Mouse (Mus musculus) embryonic facial prominence, embryonic 15.5 days (tissue): ENCODE data around the gene Rps3a1. TPM values are rescaled to one million over a fixed set of nuclear protein-coding genes. Genes with fewer than 3 reads are reported as not detected.

Source experiments
- ATAC-seq: fragments of 200-750 bp; cut with Nextera tagmentation; 2 replicates; pipeline ENCODE4 v1.8.0; 2017; ENCODE audit warnings: low read depth, moderate TSS enrichment; ENCODE audit not compliant: insufficient number of reproducible peaks, low FRiP score, low TSS enrichment
- H3K27ac ChIP-seq: fragments of 300-500 bp; sonication (generic); replicated peaks from 2 replicates; pipeline ENCODE4 v1.5.1; 2015; ENCODE audit warnings: mild to moderate bottlenecking, inconsistent platforms
- H3K27me3 ChIP-seq: fragments of 300-500 bp; sonication (generic); 2 replicates; pipeline ENCODE4 v1.6.1; 2015; ENCODE audit warnings: inconsistent platforms
- H3K36me3 ChIP-seq: fragments of 300-500 bp; sonication (generic); 2 replicates; pipeline ENCODE4 v1.6.1; 2015; ENCODE audit warnings: mild to moderate bottlenecking, inconsistent platforms
- H3K4me1 ChIP-seq: fragments of 300-500 bp; sonication (generic); 2 replicates; pipeline ENCODE4 v1.6.1; 2015; ENCODE audit warnings: inconsistent platforms
- H3K4me2 ChIP-seq: fragments of 300-500 bp; sonication (generic); replicated peaks from 2 replicates; pipeline ENCODE4 v1.6.1; 2015; ENCODE audit warnings: mild to moderate bottlenecking, inconsistent platforms
- H3K4me3 ChIP-seq: fragments of 300-500 bp; sonication (generic); replicated peaks from 2 replicates; pipeline ENCODE4 v1.5.1; 2015; ENCODE audit warnings: mild to moderate bottlenecking, inconsistent platforms
- H3K9ac ChIP-seq: fragments of 300-500 bp; sonication (generic); 2 replicates; pipeline ENCODE4 v1.6.1; 2015; ENCODE audit warnings: inconsistent platforms
- H3K9me3 ChIP-seq: fragments of 300-500 bp; sonication (generic); replicated peaks from 2 replicates; pipeline ENCODE4 v1.6.1; 2016; ENCODE audit warnings: inconsistent platforms
- WGBS: fragments of 180-500 bp; shearing (Covaris S2); methylation state at CpG from one replicate; pipeline ENCODE4 v1.1.7; 2015; 5-methylcytosine and 5-hydroxymethylcytosine counted together
- polyA plus RNA-seq: library from polyadenylated mRNA; unstranded; fragments of >200 nt; fragmentation: Nextera tagmentation; extraction: Ambion mirVana; gene quantifications from 2 replicates; pipeline ENCODE4 v1.2.1, GENCODE M21; 2015

The Rps3a1 gene
- polyA plus RNA-seq, 1 experiment from 2014 or later, result 1,256 TPM

DNA sequence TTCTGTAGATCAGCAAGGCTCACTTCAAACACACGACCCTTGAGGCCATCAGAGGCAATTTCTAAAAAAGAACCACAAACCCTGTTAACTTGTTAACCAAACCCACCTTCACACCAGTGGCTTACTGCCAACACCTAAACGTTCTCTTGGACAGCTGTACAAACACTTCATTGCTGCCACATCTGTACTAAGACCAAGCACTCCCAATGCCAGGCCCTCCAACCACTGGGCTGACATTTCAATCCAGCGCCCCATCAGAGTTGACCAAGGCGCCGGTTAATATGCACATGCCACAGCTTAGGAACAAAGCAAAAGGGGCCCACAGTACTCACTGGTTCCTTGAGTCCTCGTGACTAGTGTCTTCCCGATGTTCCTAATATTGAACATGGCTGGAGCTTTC is 1.1 kb downstream of the Rps3a1 start:
- Histone ChIP-seq H3K4me3 (peak overlapping the region; percentile 95), H3K27ac (peak overlapping the region; percentile 91; the same call in 1 of the 2 replicates), H3K4me2 (peak overlapping the region; percentile 68), H3K9ac (peak overlapping the region; percentile 84), H3K9me3 (no peaks in the 10 kb centered on the region), H3K36me3 (peaks cover 44% of the 10 kb centered on the region), H3K4me1 (peaks cover 15% of the 10 kb centered on the region), H3K27me3 (no peaks in the 10 kb centered on the region)
- no peak for ATAC-seq
- WGBS, result 5% methylated on average over 7 of the region's 7 CpGs

DNA sequence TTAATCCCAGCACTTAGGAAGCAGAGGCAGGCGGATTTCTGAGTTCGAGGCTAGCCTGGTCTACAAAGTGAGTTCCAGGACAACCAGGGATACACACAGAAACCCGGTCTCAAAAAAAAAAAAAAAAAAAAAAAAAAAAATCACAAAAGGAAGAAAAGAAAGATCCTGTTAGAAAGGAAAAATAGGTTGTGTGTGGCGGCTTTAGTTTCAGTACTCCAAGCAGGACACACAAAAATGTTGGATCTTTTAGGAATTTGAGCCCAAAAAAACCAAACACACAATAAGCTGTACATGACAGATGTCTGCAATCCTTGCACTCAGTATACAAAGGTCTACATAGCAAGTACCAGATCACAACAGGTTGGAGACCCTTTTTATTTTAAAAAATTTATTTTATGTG is 2.8 kb downstream of the Rps3a1 start:
- no peak overlapping the region for H3K27ac ChIP-seq
- H3K9ac ChIP-seq, result no peak overlapping the region
- peaks cover 15% of the 10 kb centered on the region for H3K4me1 ChIP-seq
- no peaks in the 10 kb centered on the region for H3K9me3 ChIP-seq
- no peak for ATAC-seq
- WGBS, result 97% methylated on average over 4 of the region's 4 CpGs
- H3K27me3 ChIP-seq, result no peaks in the 10 kb centered on the region
- no peak overlapping the region for H3K4me2 ChIP-seq
- no peak overlapping the region for H3K4me3 ChIP-seq
- H3K36me3 ChIP-seq, result peaks cover 60% of the 10 kb centered on the region

DNA sequence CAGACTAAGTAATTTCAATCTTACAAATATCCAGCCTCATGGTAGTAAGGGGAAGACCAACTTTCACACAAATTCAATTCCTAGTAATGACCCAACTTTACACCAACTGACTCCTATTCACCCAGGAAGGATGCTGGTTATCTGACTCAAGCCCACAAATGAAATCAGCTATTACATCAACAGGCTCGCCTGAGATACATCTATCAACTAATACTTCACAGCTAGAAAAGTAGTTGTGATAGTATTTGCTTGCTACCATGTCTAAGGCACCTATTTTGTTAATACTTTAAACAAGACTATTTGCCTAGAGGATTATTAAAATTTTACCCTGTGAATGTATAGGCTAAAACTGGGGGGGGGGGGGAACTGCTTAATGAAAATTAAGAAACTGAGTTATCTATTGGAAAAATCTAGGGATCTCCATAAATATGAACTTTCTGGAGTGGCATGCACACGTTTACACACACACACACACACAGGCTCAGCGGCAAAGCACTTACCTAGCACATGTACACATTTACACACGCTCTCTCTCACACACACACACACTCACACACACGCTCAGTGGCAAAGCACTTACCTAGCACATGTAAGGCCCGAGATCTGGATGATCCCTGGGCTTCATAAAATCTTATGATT is 5.4 kb downstream of the Rps3a1 start:
- Histone ChIP-seq H3K27ac (no peak overlapping the region), H3K27me3 (no peaks in the 10 kb centered on the region), H3K9ac (no peak overlapping the region), H3K4me2 (no peak overlapping the region), H3K4me3 (no peak overlapping the region), H3K36me3 (peaks cover 61% of the 10 kb centered on the region), H3K4me1 (peaks cover 15% of the 10 kb centered on the region), H3K9me3 (no peaks in the 10 kb centered on the region)
- WGBS, result 91% methylated on average over 6 of the region's 6 CpGs
- ATAC-seq, result no peak

DNA sequence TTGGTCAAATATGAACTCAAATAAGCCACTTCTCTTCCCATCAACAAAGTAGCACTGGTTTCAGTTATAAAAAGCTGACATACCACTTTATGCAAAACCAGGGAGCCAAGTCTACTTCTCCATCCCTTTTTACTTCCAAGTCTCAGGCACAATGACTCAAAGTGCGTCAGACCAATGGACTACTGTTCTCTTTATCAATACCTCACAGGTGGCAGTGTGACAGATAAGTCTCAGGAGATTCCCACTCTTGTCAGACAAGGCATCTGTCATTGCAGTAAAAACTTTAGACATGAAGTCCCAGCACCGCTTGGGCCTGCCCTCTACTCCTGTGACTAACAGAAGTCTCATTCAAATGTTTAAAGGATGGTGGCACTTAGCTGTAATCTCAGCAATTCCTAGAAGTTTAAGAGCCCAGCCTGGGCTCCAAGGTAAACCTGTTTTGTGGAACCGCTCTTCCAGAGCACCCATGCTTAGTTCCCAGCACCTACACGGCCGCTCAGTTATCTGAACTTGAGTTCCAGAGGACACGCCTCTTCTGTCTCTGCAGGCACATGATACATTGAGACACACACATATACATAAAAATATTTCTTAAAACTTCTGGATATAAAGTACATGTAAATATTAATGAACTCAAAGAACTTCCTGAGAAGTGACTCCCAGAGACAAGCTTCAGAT is 6.5 kb downstream of the Rps3a1 start:
- Histone ChIP-seq H3K9me3 (no peaks in the 10 kb centered on the region), H3K36me3 (peaks cover 61% of the 10 kb centered on the region), H3K4me1 (peaks cover 11% of the 10 kb centered on the region), H3K27ac (no peak overlapping the region), H3K27me3 (no peaks in the 10 kb centered on the region), H3K9ac (no peak overlapping the region), H3K4me3 (no peak overlapping the region), H3K4me2 (no peak overlapping the region)
- 86% methylated on average over 6 of the region's 6 CpGs for WGBS
- ATAC-seq, result no peak

DNA sequence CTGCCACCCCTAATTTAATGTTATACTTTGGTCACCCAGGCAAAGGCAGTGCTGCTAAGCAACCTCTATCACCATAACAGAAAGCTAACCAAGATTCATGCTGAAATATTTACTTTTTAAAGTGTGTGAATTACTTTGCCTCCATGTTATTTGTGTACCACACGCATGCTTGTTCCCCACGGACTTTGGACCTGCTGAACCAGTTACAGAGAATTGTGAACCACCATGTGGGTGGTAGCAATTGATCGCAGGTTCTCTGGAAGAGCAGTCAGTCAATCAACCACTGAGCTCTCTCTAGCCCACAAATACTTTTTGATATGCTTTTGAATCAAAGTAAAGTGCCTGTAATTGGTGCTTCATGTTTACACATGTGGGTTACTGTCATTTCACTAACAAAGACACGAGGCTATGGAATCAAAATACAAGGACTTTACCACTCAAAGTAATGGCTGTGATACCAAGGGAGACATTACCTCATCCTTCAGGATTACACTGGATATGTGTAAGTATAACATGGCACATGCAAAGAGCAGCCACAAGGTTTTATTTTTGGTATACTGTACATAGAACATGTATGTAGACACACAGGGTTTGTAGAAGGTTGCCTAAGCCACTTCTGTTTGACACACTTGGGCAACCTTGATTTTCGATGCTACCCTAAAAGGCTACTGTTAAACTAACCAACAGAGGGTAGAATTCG is 7.4 kb downstream of the Rps3a1 start:
- Histone ChIP-seq H3K4me2 (no peak overlapping the region), H3K4me3 (no peak overlapping the region), H3K36me3 (peaks cover 53% of the 10 kb centered on the region), H3K27ac (no peak overlapping the region), H3K4me1 (0 out of 2 replicates have a peak, but pooled peaks cover 4% of the 10 kb centered on the region), H3K27me3 (no peaks in the 10 kb centered on the region), H3K9ac (no peak overlapping the region), H3K9me3 (no peaks in the 10 kb centered on the region)
- WGBS, result 79% methylated on average over 6 of the region's 6 CpGs
- no peak for ATAC-seq

DNA sequence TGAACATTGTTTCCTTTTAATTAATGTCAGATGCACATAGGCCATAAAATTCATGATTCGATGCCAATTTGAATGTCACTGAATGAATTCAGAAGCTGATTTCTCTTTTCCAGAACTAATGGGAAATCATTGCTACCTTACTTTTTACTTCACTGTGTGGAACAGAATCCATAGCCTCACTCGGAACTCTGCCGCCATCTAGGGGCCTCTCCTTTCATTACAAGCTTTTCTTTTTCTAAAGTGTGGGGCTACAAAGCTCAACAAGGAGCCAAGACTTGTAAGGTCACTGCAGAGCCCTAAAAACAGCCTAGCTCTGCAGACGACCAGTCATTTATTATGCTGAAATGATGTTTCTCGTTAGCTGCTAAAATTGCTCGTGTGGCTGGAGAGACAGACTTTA is 12.7 kb downstream of the Rps3a1 start:
- H3K4me3 ChIP-seq, result no peak overlapping the region
- 8% methylated on average over 6 of the region's 6 CpGs for WGBS
- H3K36me3 ChIP-seq, result peaks cover 16% of the 10 kb centered on the region
- no peaks in the 10 kb centered on the region for H3K4me1 ChIP-seq
- H3K27me3 ChIP-seq, result no peaks in the 10 kb centered on the region
- H3K9ac ChIP-seq, result no peak overlapping the region
- no peak overlapping the region for H3K27ac ChIP-seq
- no peak for ATAC-seq
- H3K4me2 ChIP-seq, result no peak overlapping the region
- no peaks in the 10 kb centered on the region for H3K9me3 ChIP-seq

- H3K4me2 ChIP-seq, result no peak overlapping the region
- no peak overlapping the region for H3K9ac ChIP-seq
- H3K4me3 ChIP-seq, result no peak overlapping the region
- H3K4me1 ChIP-seq, result peaks cover 8% of the 10 kb centered on the region; the same call in 1 of the 2 replicates
- H3K9me3 ChIP-seq, result no peaks in the 10 kb centered on the region
- no peaks in the 10 kb centered on the region for H3K27me3 ChIP-seq
- no peak for ATAC-seq
- WGBS, result 78% methylated on average over 8 of the region's 8 CpGs
- H3K27ac ChIP-seq, result no peak overlapping the region
- peaks cover 30% of the 10 kb centered on the region for H3K36me3 ChIP-seq
Observed at GRCm38 (mm10) chr3:86123251-86123746, 19.2 kb downstream of the Rps3a1 start.

GRCm38 (mm10) chr3:86122156-86122555 is 20.3 kb downstream of the Rps3a1 start:
- H3K27ac ChIP-seq, result no peak overlapping the region
- peaks cover 8% of the 10 kb centered on the region; the same call in 1 of the 2 replicates for H3K4me1 ChIP-seq
- no peaks in the 10 kb centered on the region for H3K9me3 ChIP-seq
- H3K9ac ChIP-seq, result no peak overlapping the region
- ATAC-seq, result no peak
- no peak overlapping the region for H3K4me3 ChIP-seq
- peaks cover 29% of the 10 kb centered on the region for H3K36me3 ChIP-seq
- H3K4me2 ChIP-seq, result no peak overlapping the region
- H3K27me3 ChIP-seq, result no peaks in the 10 kb centered on the region

DNA sequence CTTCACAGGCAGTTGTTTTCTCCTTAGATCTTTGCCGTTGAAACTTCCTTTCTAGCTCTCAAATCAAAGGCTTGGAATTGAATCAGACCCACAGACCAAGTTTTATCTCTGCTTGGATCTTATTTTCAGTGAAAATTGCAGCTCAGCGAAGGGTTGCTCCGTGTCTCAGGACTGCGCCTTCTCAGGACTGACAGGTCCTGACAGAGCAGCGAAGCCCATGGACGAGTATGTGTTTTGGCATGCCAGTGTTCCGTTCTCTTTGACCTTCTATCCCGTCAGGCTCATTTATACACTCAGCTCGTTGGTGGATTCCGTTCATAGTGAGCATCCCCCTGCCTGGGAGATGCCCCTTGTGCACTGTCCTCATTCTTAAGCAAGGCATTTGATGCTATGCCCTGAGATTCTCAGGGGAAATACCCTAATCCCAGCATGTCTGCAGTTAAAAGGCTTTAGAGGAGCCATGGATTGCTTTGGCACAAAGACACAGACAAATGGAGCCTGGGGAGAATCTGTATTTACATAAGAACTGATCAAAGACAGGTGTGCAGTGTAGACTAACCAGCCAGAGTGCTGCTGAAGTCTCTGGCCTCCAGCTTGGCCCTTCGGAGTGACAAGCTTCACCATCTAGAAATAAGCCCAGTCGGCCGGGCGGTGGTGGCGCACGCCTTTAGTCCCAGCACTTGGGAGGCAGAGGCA is 23.1 kb downstream of the Rps3a1 start:
- Histone ChIP-seq H3K9ac (no peak overlapping the region), H3K27ac (peak overlapping the region; percentile 29; the same call in 1 of the 2 replicates), H3K9me3 (0 out of 2 replicates have a peak, but pooled peaks cover 6% of the 10 kb centered on the region), H3K4me2 (no peak overlapping the region), H3K27me3 (no peaks in the 10 kb centered on the region), H3K4me1 (peaks cover 8% of the 10 kb centered on the region; the same call in 1 of the 2 replicates), H3K36me3 (peaks cover 26% of the 10 kb centered on the region), H3K4me3 (no peak overlapping the region)
- 39% methylated on average over 16 of the region's 16 CpGs for WGBS
- ATAC-seq, result 0 out of 2 replicates have a peak, but pooled peaks have one; percentile 34

DNA sequence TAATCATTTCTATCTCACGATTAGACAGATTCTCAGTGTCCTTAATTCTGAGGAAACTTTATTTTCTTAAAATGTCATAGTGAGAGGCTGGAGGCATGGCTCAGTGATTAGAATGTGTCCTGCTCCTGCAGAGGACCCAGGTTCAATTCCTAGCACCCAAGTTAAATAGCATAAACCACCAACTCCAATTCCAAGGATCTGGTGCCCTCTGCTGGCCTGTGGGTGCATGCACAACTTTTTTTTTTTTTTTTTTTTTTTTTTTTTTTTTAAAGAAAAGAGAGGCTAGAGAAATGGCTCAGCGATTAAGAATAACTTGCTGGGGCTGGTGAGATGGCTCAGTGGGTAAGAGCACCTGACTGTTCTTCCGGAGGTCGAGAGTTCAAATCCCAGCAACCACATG is 25.6 kb downstream of the Rps3a1 start:
- 91% methylated on average over 4 of the region's 4 CpGs for WGBS
- Histone ChIP-seq H3K27me3 (no peaks in the 10 kb centered on the region), H3K4me1 (peaks cover 8% of the 10 kb centered on the region; the same call in 1 of the 2 replicates), H3K4me2 (no peak overlapping the region), H3K9me3 (0 out of 2 replicates have a peak, but pooled peaks cover 6% of the 10 kb centered on the region), H3K9ac (no peak overlapping the region), H3K36me3 (peaks cover 19% of the 10 kb centered on the region), H3K27ac (no peak overlapping the region), H3K4me3 (no peak overlapping the region)
- no peak for ATAC-seq
